Mouse (Mus musculus): ENCODE results near the gene Znhit3. TPM values are rescaled to one million over a fixed set of nuclear protein-coding genes. Genes with fewer than 3 reads are reported as not detected.

Znhit3 gene
- polyA plus RNA-seq, 1 experiment from 2014 or later = 47.5 TPM

DNA sequence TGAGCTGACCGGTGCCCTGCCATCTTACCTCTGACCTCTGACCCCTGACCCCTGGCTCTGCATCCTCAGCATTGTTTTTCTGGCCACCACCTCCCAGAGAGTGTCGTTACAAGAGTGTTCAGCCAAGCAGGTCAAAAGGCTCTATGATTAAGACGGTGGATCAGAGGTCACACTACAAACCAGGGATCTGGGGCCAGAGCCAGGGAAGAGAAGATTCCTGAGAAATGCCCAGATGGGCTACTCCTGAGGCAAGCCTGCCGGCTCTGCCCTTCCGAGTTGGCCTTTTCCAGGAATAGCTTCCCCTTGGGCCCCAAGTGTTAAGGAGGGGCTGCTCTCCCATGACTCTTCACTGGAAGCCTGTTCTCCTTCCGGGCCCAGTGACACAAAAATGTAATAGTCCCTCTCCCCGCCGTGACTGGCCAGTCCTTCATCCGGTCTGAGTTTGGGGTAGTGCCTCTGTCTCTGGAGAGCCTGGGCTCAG is 43.6 kb upstream of the Znhit3 start:
- H3K27ac ChIP-seq = peak overlapping the region; percentile 75
- no peak for DNase-seq (ENCODE audit: low spot score)

DNA sequence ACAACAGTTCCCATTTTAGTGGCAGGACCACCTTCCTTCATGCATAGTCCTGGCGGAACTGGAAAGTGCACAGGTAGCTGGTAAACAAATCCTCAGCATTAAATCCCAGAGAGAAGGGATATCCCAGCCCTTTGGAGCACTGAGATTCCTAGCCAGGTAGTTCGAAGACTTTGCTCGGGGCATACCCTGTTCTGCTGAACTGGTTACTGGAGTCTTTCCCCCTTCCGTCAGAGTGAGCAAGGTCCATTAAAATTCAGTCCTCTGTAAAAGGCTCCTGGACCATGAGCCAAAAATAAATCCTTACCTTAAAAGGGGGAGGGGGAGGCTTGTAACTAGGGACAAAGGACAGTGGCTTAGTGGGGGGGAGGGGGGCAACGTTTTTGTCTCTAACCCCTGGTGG is 43.0 kb upstream of the Znhit3 start:
- peak; percentile 60 for ATAC-seq (replicated peaks; ENCODE audit: low FRiP score, low read depth)
- no peak for TF ChIP-seq CTCF (IDR thresholded peaks at IDR 0.05; ENCODE audit: low read depth)
- no peaks in the 10 kb centered on the region for H3K9me3 ChIP-seq (replicated peaks; ENCODE audit: low read length)
- H3K36me3 ChIP-seq (ENCODE audit: insufficient read depth, low read length) = no peaks in the 10 kb centered on the region
- WGBS = 22% methylated on average over 5 of the region's 5 CpGs
- H3K4me1 ChIP-seq (replicated peaks; ENCODE audit: insufficient read depth, low read length) = peaks cover 23% of the 10 kb centered on the region
- no peak overlapping the region for H3K9ac ChIP-seq (ENCODE audit: low read depth, low read length)
- H3K27ac ChIP-seq = peak overlapping the region; percentile 75
- DNase-seq (ENCODE audit: low spot score) = no peak
- 0 out of 2 replicates have a peak, but pooled peaks cover 5% of the 10 kb centered on the region for H3K27me3 ChIP-seq (ENCODE audit: insufficient read depth, low read length)
- no peak overlapping the region for H3K4me3 ChIP-seq (replicated peaks; ENCODE audit: low read depth, low read length)
- H3K4me2 ChIP-seq (ENCODE audit: low read length) = peak overlapping the region; percentile 59; the same call in 1 of the 2 replicates

More for the DNA sequence above, 43.6 kb upstream of the Znhit3 start:
- H3K4me1 ChIP-seq (replicated peaks; ENCODE audit: insufficient read depth, low read length) = peaks cover 23% of the 10 kb centered on the region
- H3K27me3 ChIP-seq (ENCODE audit: insufficient read depth, low read length) = 0 out of 2 replicates have a peak, but pooled peaks cover 5% of the 10 kb centered on the region
- no peaks in the 10 kb centered on the region for H3K36me3 ChIP-seq (ENCODE audit: insufficient read depth, low read length)
- 1% methylated on average over 9 of the region's 9 CpGs for WGBS
- no peak overlapping the region for H3K4me3 ChIP-seq (replicated peaks; ENCODE audit: low read depth, low read length)
- H3K4me2 ChIP-seq (ENCODE audit: low read length) = peak overlapping the region; percentile 59
- H3K9me3 ChIP-seq (replicated peaks; ENCODE audit: low read length) = no peaks in the 10 kb centered on the region
- peak; percentile 50 for ATAC-seq (replicated peaks; ENCODE audit: low FRiP score, low read depth)
- H3K9ac ChIP-seq (ENCODE audit: low read depth, low read length) = no peak overlapping the region
- TF ChIP-seq CTCF (IDR thresholded peaks at IDR 0.05; ENCODE audit: low read depth) = no peak

DNA sequence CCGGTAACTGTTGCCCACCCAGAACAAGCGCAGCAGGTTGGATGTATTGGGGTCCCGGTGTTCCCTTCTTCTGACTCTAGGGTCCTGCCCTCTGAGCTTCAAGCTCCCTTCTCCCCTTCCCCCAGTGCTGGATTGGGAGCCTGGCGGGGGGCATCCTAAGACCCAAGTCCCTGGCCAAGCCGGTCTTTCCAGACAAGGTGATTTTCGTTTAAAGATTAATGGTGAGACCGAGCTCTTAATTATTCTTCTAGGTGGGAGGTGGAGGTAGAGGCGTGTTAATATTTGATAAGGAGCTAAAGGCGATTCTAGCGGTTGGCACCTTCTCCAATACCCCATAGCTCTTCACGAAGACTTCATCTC is 42.1 kb upstream of the Znhit3 start:
- peak overlapping the region; percentile 46; the same call in 1 of the 2 replicates for H3K9ac ChIP-seq (ENCODE audit: low read depth, low read length)
- TF ChIP-seq CTCF (IDR thresholded peaks at IDR 0.05; ENCODE audit: low read depth) = no peak
- 5% methylated on average over 11 of the region's 11 CpGs for WGBS
- peaks cover 23% of the 10 kb centered on the region for H3K4me1 ChIP-seq (replicated peaks; ENCODE audit: insufficient read depth, low read length)
- H3K27me3 ChIP-seq (ENCODE audit: insufficient read depth, low read length) = 0 out of 2 replicates have a peak, but pooled peaks cover 5% of the 10 kb centered on the region
- peak overlapping the region; percentile 35 for H3K4me3 ChIP-seq (replicated peaks; ENCODE audit: low read depth, low read length)
- peak overlapping the region; percentile 59 for H3K4me2 ChIP-seq (ENCODE audit: low read length)
- DNase-seq (ENCODE audit: low spot score) = no peak
- no peak for ATAC-seq (replicated peaks; ENCODE audit: low FRiP score, low read depth)
- no peaks in the 10 kb centered on the region for H3K36me3 ChIP-seq (ENCODE audit: insufficient read depth, low read length)
- no peaks in the 10 kb centered on the region for H3K9me3 ChIP-seq (replicated peaks; ENCODE audit: low read length)
- peak overlapping the region; percentile 75 for H3K27ac ChIP-seq

DNA sequence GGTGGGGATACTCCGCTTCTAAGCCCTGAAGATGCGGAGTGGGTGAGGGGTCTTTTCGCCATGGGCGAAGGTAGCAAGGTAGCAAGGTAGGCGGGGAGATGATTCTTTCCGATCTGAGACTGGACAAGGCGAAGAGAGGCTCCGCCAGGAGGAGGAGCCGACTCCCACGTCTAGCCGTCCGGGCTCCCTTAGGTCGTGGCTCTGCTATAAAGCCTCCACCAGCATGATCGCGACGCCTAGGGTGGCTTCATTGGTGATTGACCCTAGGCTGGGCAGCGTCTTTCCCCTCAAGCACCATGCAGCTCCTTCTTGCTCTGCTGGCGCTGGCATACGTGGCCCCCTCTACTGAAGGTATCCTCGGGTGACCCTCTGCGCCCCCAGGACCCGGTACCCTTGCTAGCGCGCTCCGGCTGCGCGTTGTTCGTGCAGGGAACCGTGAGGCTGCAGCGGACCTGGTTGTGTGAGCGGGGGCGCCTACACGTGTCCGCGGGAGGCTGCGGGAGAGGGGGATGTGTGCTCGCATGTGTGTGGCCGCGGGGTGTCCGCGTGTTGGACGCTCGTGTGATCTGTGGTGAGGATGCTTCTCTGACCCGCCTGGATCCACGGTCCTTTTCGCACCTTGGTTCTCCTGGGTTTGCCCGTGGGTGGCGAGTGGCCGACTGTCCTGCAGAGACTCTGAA is 41.6 kb upstream of the Znhit3 start, which contains the start of gene Car4:
TSS of gene Car4 (plus strand) at position 196 of the 680 bp plus-strand sequence.
- no peak for TF ChIP-seq CTCF (IDR thresholded peaks at IDR 0.05; ENCODE audit: low read depth)
- Histone ChIP-seq H3K4me3 (replicated peaks; ENCODE audit: low read depth, low read length) (peak within 1 kb of the TSS; percentile 35), H3K9me3 (replicated peaks; ENCODE audit: low read length) (no peaks in the 10 kb centered on the region), H3K4me2 (ENCODE audit: low read length) (peak within 1 kb of the TSS; percentile 59), H3K27ac (peak within 1 kb of the TSS; percentile 75), H3K9ac (ENCODE audit: low read depth, low read length) (peak within 1 kb of the TSS; percentile 46; the same call in 1 of the 2 replicates), H3K27me3 (ENCODE audit: insufficient read depth, low read length) (0 out of 2 replicates have a peak, but pooled peaks cover 5% of the 10 kb centered on the region), H3K4me1 (replicated peaks; ENCODE audit: insufficient read depth, low read length) (peaks cover 23% of the 10 kb centered on the region), H3K36me3 (ENCODE audit: insufficient read depth, low read length) (no peaks in the 10 kb centered on the region)
- DNase-seq (ENCODE audit: low spot score) (no peak), ATAC-seq (replicated peaks; ENCODE audit: low FRiP score, low read depth) (no peak)
- under 1% methylated on average over 49 of the region's 49 CpGs for WGBS

DNA sequence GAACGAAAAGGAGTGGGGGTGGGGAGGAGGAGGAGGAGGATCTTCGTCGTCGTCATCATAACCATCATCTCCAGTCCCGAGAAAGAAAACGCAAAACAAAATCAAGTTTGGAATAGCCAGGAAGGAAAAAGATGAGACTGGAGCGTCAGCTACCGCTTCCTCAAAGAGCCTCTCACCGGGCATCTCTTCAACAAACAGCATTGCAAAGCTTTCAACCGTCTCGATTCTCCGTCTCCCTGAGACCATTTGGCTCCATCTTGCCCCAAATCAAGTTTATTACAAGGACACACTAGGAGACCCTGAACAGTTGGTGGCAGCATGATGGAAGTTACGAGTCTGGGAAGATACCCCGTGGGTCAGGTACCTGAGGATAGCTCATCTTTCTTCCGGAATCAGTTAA is 41.0 kb upstream of the Znhit3 start:
- H3K9me3 ChIP-seq (replicated peaks; ENCODE audit: low read length) = no peaks in the 10 kb centered on the region
- 0 out of 2 replicates have a peak overlapping the region, but pooled peaks have one; percentile 35 for H3K4me3 ChIP-seq (replicated peaks; ENCODE audit: low read depth, low read length)
- DNase-seq (ENCODE audit: low spot score) (no peak), ATAC-seq (replicated peaks; ENCODE audit: low FRiP score, low read depth) (no peak)
- no peak overlapping the region for H3K27ac ChIP-seq
- no peak overlapping the region for H3K9ac ChIP-seq (ENCODE audit: low read depth, low read length)
- H3K27me3 ChIP-seq (ENCODE audit: insufficient read depth, low read length) = 0 out of 2 replicates have a peak, but pooled peaks cover 5% of the 10 kb centered on the region
- 6% methylated on average over 15 of the region's 15 CpGs for WGBS
- peaks cover 23% of the 10 kb centered on the region for H3K4me1 ChIP-seq (replicated peaks; ENCODE audit: insufficient read depth, low read length)
- H3K4me2 ChIP-seq (ENCODE audit: low read length) = peak overlapping the region; percentile 59
- H3K36me3 ChIP-seq (ENCODE audit: insufficient read depth, low read length) = no peaks in the 10 kb centered on the region
- no peak for TF ChIP-seq CTCF (IDR thresholded peaks at IDR 0.05; ENCODE audit: low read depth)

DNA sequence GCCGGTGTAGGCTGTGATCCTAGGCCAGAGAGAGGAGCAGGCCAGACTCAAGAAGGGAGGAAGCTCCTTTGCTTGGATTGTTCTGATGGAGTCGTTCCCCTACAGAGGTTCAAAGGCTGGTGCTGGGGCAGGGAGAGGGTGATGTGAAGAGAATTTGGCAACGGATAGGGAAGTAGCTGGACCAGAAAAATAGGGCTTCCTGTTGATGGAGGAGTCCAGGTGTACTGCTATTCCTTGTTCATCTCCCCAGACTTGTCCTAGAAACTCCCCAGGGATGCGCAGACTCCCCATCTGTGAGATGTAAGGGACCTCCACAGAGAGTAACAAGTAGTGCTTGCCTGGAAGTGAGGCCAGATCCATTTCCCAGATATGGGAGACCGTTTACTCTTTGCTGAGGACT is 40.2 kb upstream of the Znhit3 start:
- no peak for TF ChIP-seq CTCF (IDR thresholded peaks at IDR 0.05; ENCODE audit: low read depth)
- H3K4me3 ChIP-seq (replicated peaks; ENCODE audit: low read depth, low read length) = no peak overlapping the region
- DNase-seq (ENCODE audit: low spot score) (no peak), ATAC-seq (replicated peaks; ENCODE audit: low FRiP score, low read depth) (no peak)
- H3K36me3 ChIP-seq (ENCODE audit: insufficient read depth, low read length) = no peaks in the 10 kb centered on the region
- 0 out of 2 replicates have a peak, but pooled peaks cover 5% of the 10 kb centered on the region for H3K27me3 ChIP-seq (ENCODE audit: insufficient read depth, low read length)
- peaks cover 23% of the 10 kb centered on the region for H3K4me1 ChIP-seq (replicated peaks; ENCODE audit: insufficient read depth, low read length)
- no peak overlapping the region for H3K4me2 ChIP-seq (ENCODE audit: low read length)
- H3K27ac ChIP-seq = no peak overlapping the region
- no peak overlapping the region for H3K9ac ChIP-seq (ENCODE audit: low read depth, low read length)
- 27% methylated on average over 5 of the region's 5 CpGs for WGBS
- no peaks in the 10 kb centered on the region for H3K9me3 ChIP-seq (replicated peaks; ENCODE audit: low read length)
